Mouse (Mus musculus) myocyte (in vitro differentiated cells): ENCODE measurements around the gene Cd69.

Experiments used
- CEBPB ChIP-seq: IDR thresholded peaks from 2 replicates; pipeline ENCODE4 v1.6.1; 2011; ENCODE audit warnings: mild to moderate bottlenecking, moderate library complexity; ENCODE audit not compliant: poor library complexity, insufficient read depth, severe bottlenecking
- E2F4 ChIP-seq: IDR thresholded peaks from one replicate; pipeline ENCODE4 v1.6.1; 2011; ENCODE audit warnings: mild to moderate bottlenecking, control low read depth, moderate library complexity; ENCODE audit not compliant: insufficient read depth
- MAX ChIP-seq: IDR thresholded peaks from one replicate; pipeline ENCODE4 v1.6.1; 2011; ENCODE audit warnings: low read depth, mild to moderate bottlenecking, control low read depth
- MYOD1 ChIP-seq, 3 experiments: IDR thresholded peaks; one replicate each; pipeline ENCODE4 v1.6.1; 2011; ENCODE audit warnings: control low read depth in 2 of 3, low read depth in 2 of 3, mild to moderate bottlenecking in 2 of 3, moderate library complexity in 1 of 3; ENCODE audit not compliant: insufficient read length in 2 of 3, control insufficient read depth in 1 of 3
- MYOG ChIP-seq, 3 experiments: IDR thresholded peaks; one replicate each; pipeline ENCODE4 v1.6.1; 2011; ENCODE audit warnings: control low read depth in 2 of 3, low read depth in 2 of 3, mild to moderate bottlenecking in 2 of 3; ENCODE audit not compliant: insufficient read length in 2 of 3, control insufficient read depth in 1 of 3, insufficient read depth in 1 of 3
- POLR2A ChIP-seq: IDR thresholded peaks from one replicate; pipeline ENCODE4 v1.6.1; 2011; ENCODE audit warnings: low read depth, mild to moderate bottlenecking, control low read depth, moderate library complexity; ENCODE audit not compliant: insufficient read length
- POLR2AphosphoS2 ChIP-seq: IDR thresholded peaks from one replicate; pipeline ENCODE4 v1.6.1; 2011; ENCODE audit warnings: low read depth, control low read depth; ENCODE audit not compliant: insufficient read length
- REST ChIP-seq: IDR thresholded peaks from one replicate; pipeline ENCODE4 v1.6.1; 2011; ENCODE audit warnings: mild to moderate bottlenecking, control low read depth, moderate library complexity; ENCODE audit not compliant: insufficient read depth, insufficient read length
- SRF ChIP-seq: IDR thresholded peaks from one replicate; pipeline ENCODE4 v1.6.1; 2011; ENCODE audit warnings: low read depth; ENCODE audit not compliant: control insufficient read depth, insufficient read length
- TCF12 ChIP-seq: IDR thresholded peaks from one replicate; pipeline ENCODE4 v1.6.1; 2011; ENCODE audit warnings: mild to moderate bottlenecking, control low read depth; ENCODE audit not compliant: poor library complexity, insufficient read depth, severe bottlenecking
- TCF3 ChIP-seq: IDR thresholded peaks from one replicate; pipeline ENCODE4 v1.6.1; 2011; ENCODE audit warnings: low read depth, control low read depth; ENCODE audit not compliant: insufficient read length
- USF1 ChIP-seq: IDR thresholded peaks from one replicate; pipeline ENCODE4 v1.6.1; 2011; ENCODE audit warnings: low read depth, mild to moderate bottlenecking, control low read depth, moderate library complexity

DNA sequence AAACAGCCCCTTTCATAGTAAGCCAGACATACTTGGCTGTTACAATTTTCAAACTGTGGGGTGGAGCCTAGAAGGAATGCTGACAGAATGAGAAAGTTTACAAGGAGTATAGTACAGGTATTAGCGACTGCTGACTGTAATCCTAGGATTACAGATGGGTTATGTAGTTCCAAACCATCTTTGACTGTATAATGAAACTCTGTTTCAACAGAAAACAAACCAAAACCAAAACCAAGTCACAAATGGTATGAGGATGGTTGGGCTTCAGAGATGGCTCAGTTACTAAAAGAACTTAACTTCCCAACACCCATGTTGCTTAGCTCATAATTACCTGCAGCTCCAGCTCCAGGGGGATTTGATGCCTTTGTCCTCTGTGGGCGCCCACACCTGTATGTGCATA lies 41.2 kb upstream of the Cd69 start:
- no peak for TF ChIP-seq USF1
- TF ChIP-seq POLR2A, result no peak
- TF ChIP-seq TCF12, result no peak
- TF ChIP-seq POLR2AphosphoS2, result no peak
- no peak for TF ChIP-seq CEBPB
- no peak for TF ChIP-seq MYOG (IDR thresholded peaks at IDR 0.05; ENCODE audit: control insufficient read depth in 1 of 3, insufficient read depth in 1 of 3, insufficient read length in 2 of 3, low read depth in 2 of 3)
- TF ChIP-seq E2F4, result no peak
- no peak for TF ChIP-seq MAX
- no peak for TF ChIP-seq MYOD1 (IDR thresholded peaks at IDR 0.05; ENCODE audit: control insufficient read depth in 1 of 3, insufficient read length in 2 of 3, low read depth in 2 of 3)
- TF ChIP-seq SRF, result no peak
- TF ChIP-seq REST, result no peak
- TF ChIP-seq TCF3, result no peak
